In the genomic region with DNA sequence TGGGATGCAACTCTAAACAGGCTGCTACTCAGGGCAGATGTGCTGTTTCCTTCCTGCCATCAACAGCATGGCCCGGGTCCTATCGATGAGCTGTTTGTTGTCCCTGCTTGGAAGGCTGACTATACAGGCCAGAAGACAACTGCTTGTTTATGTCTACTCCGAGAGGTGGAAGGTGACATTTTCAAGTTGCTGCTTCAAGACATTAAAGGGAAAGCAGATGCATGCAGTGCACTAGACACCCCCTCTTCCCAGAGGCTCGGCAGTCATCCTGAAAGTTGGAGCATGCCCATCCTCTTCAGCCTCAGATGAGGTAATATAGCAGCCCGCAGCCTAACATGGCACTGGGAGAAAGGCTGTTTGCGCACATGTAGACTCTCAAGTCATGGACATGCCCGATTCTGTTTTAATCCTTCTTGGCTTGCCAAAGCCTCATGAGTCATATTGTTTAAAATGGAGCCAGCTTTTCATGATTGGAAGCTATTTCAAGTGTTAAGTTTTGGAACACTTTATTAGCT, we compare ENCODE assay signal across 9 mouse cellular contexts. TPM values are rescaled to one million over a fixed set of nuclear protein-coding genes. Genes with fewer than 3 reads are reported as not detected.
A peak's percentile ranks its signal among the peaks of the same experiment; 100 is the strongest.
DNase-seq lines count a peak whose midpoint lies in the region; ATAC-seq and TF ChIP-seq lines count a peak whose summit lies in the region.
"Had no signal": no experiment of that assay in that cellular context is flagged by ENCODE, and none has a peak within 500 bp of the region (broad histone marks: within the 10 kb centered on the region; RNA-seq: fewer than 3 reads in every experiment).

No protein-coding gene starts in this region.

- no peaks in the 10 kb centered on the region for H3K36me3 ChIP-seq in stomach, postnatal 0 days (ENCODE audit: control insufficient read depth, insufficient read depth, low read length)

- intact Hi-C loops in left cerebral cortex, adult 2 months (cut with DNase I): no loop called here

- peak; percentile 51; the same call in 1 of the 2 replicates for ATAC-seq in stomach, postnatal 0 days (ENCODE audit: low FRiP score, low TSS enrichment)

- TF ChIP-seq EP300 in stomach, postnatal 0 days (optimal IDR thresholded peaks at IDR 0.05): peak; percentile 54

- peaks cover 7% of the 10 kb centered on the region for H3K4me1 ChIP-seq in stomach, postnatal 0 days (replicated peaks; ENCODE audit: control insufficient read depth, insufficient read depth)

- H3K27ac ChIP-seq in left cerebral cortex, adult 2 months: peak overlapping the region; percentile 48; the same call in 1 of the 2 replicates
- H3K27ac ChIP-seq in stomach, postnatal 0 days (replicated peaks): peak overlapping the region; percentile 73

- 35% methylated on average over 7 of the region's 7 CpGs for WGBS in stomach, postnatal 0 days

- TF ChIP-seq CTCF in left cerebral cortex, adult 2 months (IDR thresholded peaks at IDR 0.05): no peak
- no peak for TF ChIP-seq CTCF in stomach, postnatal 0 days (IDR thresholded peaks at IDR 0.05; ENCODE audit: low read depth)

- no peak overlapping the region for H3K9ac ChIP-seq in stomach, postnatal 0 days (ENCODE audit: low read length)

- no peaks in the 10 kb centered on the region for H3K27me3 ChIP-seq in stomach, postnatal 0 days (ENCODE audit: control insufficient read depth, insufficient read depth, low read length)

- H3K4me2 ChIP-seq in stomach, postnatal 0 days (replicated peaks; ENCODE audit: low read depth): peak overlapping the region; percentile 29; the same call in 1 of the 2 replicates

- no peaks in the 10 kb centered on the region for H3K9me3 ChIP-seq in stomach, postnatal 0 days (ENCODE audit: control insufficient read depth, low read length)

- peak; percentile 45 to 55 for DNase-seq in right cerebral cortex, adult 2 months (ENCODE audit: low spot score in 2 of 2)
- DNase-seq in right cerebral cortex, postnatal 4 days: no peak
- peak; percentile 56 to 64 for DNase-seq in frontal cortex, postnatal 36 days (ENCODE audit: low spot score in 2 of 2)
- peak; percentile 14 to 45 for DNase-seq in left cerebral cortex, adult 2 months (ENCODE audit: extremely low spot score in 1 of 2, low spot score in 2 of 2)
- DNase-seq in stomach, postnatal 0 days (ENCODE audit: low spot score): no peak
- DNase-seq in adrenal gland, adult 8-10 months: no peak
- DNase-seq in kidney, postnatal 4 days: no peak
- DNase-seq in spleen, postnatal 4 days (ENCODE audit: low spot score in 2 of 2): no peak

- H3K4me3 ChIP-seq in left cerebral cortex, adult 2 months: no peak overlapping the region
- H3K4me3 ChIP-seq in stomach, postnatal 0 days (ENCODE audit: low read depth, low read length): no peak overlapping the region

RNA-seq across cellular contexts. Expression of gene Aknad1, which starts 23.2 kb away (rescaled TPM):
- not detected for total RNA-seq in left cerebral cortex, adult 2 months (2021)
- polyA plus RNA-seq in stomach, postnatal 0 days (2015; fragmentation: Nextera tagmentation; extraction: Ambion mirVana): 0.30 and 0.85 TPM in 2 replicates
- under 1 TPM in 1 of 4 experiments, not detected in 3; 0.07 TPM for total RNA-seq in adrenal gland, adult 8-10 months (2022)
- total RNA-seq: liver, adult 2 months had no signal
- polyA plus RNA-seq: liver, adult 2 months had no signal

RNA-seq across cellular contexts. Expression of gene Gpsm2, which starts 40.5 kb away (rescaled TPM):
- total RNA-seq in left cerebral cortex, adult 2 months (2021): 10 to 100 TPM; 12.2 to 13.5 TPM
- polyA plus RNA-seq in stomach, postnatal 0 days (2015; fragmentation: Nextera tagmentation; extraction: Ambion mirVana): 31.1 and 32.0 TPM in 2 replicates
- total RNA-seq in adrenal gland, adult 8-10 months (2022): 1 to 10 TPM; 1.9 to 2.8 (median 2.2) TPM

Comparison
In these comparisons a context has a peak if more than half of its experiments do, and no peak if none do; other contexts are left out.
1. DNase-seq: peak in right cerebral cortex, adult 2 months (2 of 2), frontal cortex, postnatal 36 days (2 of 2) and left cerebral cortex, adult 2 months (2 of 2); none in right cerebral cortex, postnatal 4 days (single experiment), stomach, postnatal 0 days (single experiment), adrenal gland, adult 8-10 months (single experiment), kidney, postnatal 4 days (0 of 2) and spleen, postnatal 4 days (0 of 2).